8 mouse cellular contexts compared by ENCODE assay signal in genomic region chr3:108174672-108175531, GRCm38 (mm10). TPM values are rescaled to one million over a fixed set of nuclear protein-coding genes. Genes with fewer than 3 reads are reported as not detected.
DNase-seq lines count a peak whose midpoint lies in the region; TF ChIP-seq lines count a peak whose summit lies in the region.

No protein-coding gene starts in this region.

- peak; percentile 93 for DNase-seq in heart, adult 11 months
- DNase-seq in heart, postnatal 25 days (ENCODE audit: low spot score), result no peak
- DNase-seq in cerebellum, adult 9-11 months, result peak; percentile 67
- peak; percentile 66 for DNase-seq in gastrocnemius, postnatal 14 days
- peak; percentile 60 for DNase-seq in kidney, adult 2 months
- DNase-seq in limb, embryonic 10.5 days (ENCODE audit: low spot score), result no peak
- peak; percentile 68 for DNase-seq in right cerebral cortex, postnatal 4 days
- DNase-seq in urinary bladder, postnatal 25 days (ENCODE audit: low spot score), result no peak

- no peak overlapping the region for H3K27ac ChIP-seq in kidney, adult 2 months (ENCODE audit: insufficient read depth, low read depth, low read length)
- H3K27ac ChIP-seq in limb, embryonic 10.5 days, result peak overlapping the region; percentile 81

- H3K4me3 ChIP-seq in kidney, adult 2 months (ENCODE audit: insufficient read depth, low read depth, low read length), result no peak overlapping the region
- H3K4me3 ChIP-seq in limb, embryonic 10.5 days, result peak overlapping the region; percentile 8; the same call in 1 of the 2 replicates

- intact Hi-C loops in heart, postnatal 25 days (cut with DNase I), result no loop called here
- intact Hi-C loops in gastrocnemius, postnatal 14 days (cut with DNase I; ENCODE audit: low total_unique reads), result no loop called here

- 30% methylated on average over 14 of the region's 14 CpGs for WGBS in kidney, adult 2 months
- 33% methylated on average over 14 of the region's 14 CpGs for WGBS in limb, embryonic 10.5 days

- no peaks in the 10 kb centered on the region for H3K4me1 ChIP-seq in kidney, adult 2 months (ENCODE audit: control insufficient read depth, insufficient read depth, low read length)
- H3K4me1 ChIP-seq in limb, embryonic 10.5 days, result peaks cover 20% of the 10 kb centered on the region

- H3K36me3 ChIP-seq in kidney, adult 2 months (ENCODE audit: control insufficient read depth, insufficient read depth, low read length), result no peaks in the 10 kb centered on the region
- H3K36me3 ChIP-seq in limb, embryonic 10.5 days, result no peaks in the 10 kb centered on the region

- no peak for TF ChIP-seq CTCF in kidney, adult 2 months (conservative IDR thresholded peaks at IDR 0.05; ENCODE audit: insufficient read depth, insufficient read length, low read depth, low read length)

- TF ChIP-seq POLR2A in kidney, adult 2 months (IDR thresholded peaks at IDR 0.05; ENCODE audit: low read depth, low read length), result no peak

- no peaks in the 10 kb centered on the region for H3K27me3 ChIP-seq in kidney, adult 2 months (replicated peaks; ENCODE audit: control insufficient read depth, insufficient read depth, low read length)
- no peaks in the 10 kb centered on the region for H3K27me3 ChIP-seq in limb, embryonic 10.5 days (ENCODE audit: low read depth, poor library complexity, severe bottlenecking)

- H3K9me3 ChIP-seq in limb, embryonic 10.5 days (replicated peaks), result no peaks in the 10 kb centered on the region

RNA-seq across cellular contexts. Expression of gene Amigo1, which starts 11.2 kb away (rescaled TPM):
- 10 to 100 TPM; 12.2 to 12.5 TPM for total RNA-seq in heart, postnatal 25 days (2021)
- total RNA-seq in gastrocnemius, postnatal 14 days (2021), result 10 to 100 TPM; 23.9 to 31.1 TPM
- 18.4 and 25.7 TPM in 2 replicates for polyA plus RNA-seq in kidney, adult 2 months (2012; rRNA removed)
- 2.6 and 3.0 TPM in 2 replicates for polyA plus RNA-seq in limb, embryonic 10.5 days (2016; fragmentation: Nextera tagmentation; extraction: Ambion mirVana)

RNA-seq across cellular contexts. Expression of gene Gpr61, which starts 20.2 kb away (rescaled TPM):
- total RNA-seq in heart, postnatal 25 days (2021), result not detected
- under 1 TPM in 1 of 2 experiments, not detected in 1; 0.18 TPM for total RNA-seq in gastrocnemius, postnatal 14 days (2021)
- not detected in 2 replicates for polyA plus RNA-seq in kidney, adult 2 months (2012; rRNA removed)
- 0.08 TPM in 1 of 2 replicates, not detected in the other for polyA plus RNA-seq in limb, embryonic 10.5 days (2016; fragmentation: Nextera tagmentation; extraction: Ambion mirVana)

RNA-seq across cellular contexts. Expression of gene Cyb561d1, which starts 26.1 kb away (rescaled TPM):
- total RNA-seq in heart, postnatal 25 days (2021), result 1 to 10 TPM; 4.9 to 5.1 TPM
- total RNA-seq in gastrocnemius, postnatal 14 days (2021), result 1 to 10 TPM; 2.3 to 2.9 TPM
- polyA plus RNA-seq in kidney, adult 2 months (2012; rRNA removed), result 7.0 and 7.1 TPM in 2 replicates
- 1.6 and 2.1 TPM in 2 replicates for polyA plus RNA-seq in limb, embryonic 10.5 days (2016; fragmentation: Nextera tagmentation; extraction: Ambion mirVana)

RNA-seq across cellular contexts. Expression of gene Gnai3, which starts 29.0 kb away (rescaled TPM):
- 10 to 100 TPM; 18.5 to 21.3 TPM for total RNA-seq in heart, postnatal 25 days (2021)
- 10 to 100 TPM; 17.7 to 22.6 TPM for total RNA-seq in gastrocnemius, postnatal 14 days (2021)
- polyA plus RNA-seq in kidney, adult 2 months (2012; rRNA removed), result 21.3 and 31.0 TPM in 2 replicates
- 178 and 197 TPM in 2 replicates for polyA plus RNA-seq in limb, embryonic 10.5 days (2016; fragmentation: Nextera tagmentation; extraction: Ambion mirVana)

RNA-seq across cellular contexts. Expression of gene Atxn7l2, which starts 35.8 kb away (rescaled TPM):
- 1 to 10 TPM; 2.4 to 3.3 TPM for total RNA-seq in heart, postnatal 25 days (2021)
- total RNA-seq in gastrocnemius, postnatal 14 days (2021), result 1 to 10 TPM; 7.3 to 7.6 TPM
- 23.1 and 29.3 TPM in 2 replicates for polyA plus RNA-seq in kidney, adult 2 months (2012; rRNA removed)
- 23.3 and 25.7 TPM in 2 replicates for polyA plus RNA-seq in limb, embryonic 10.5 days (2016; fragmentation: Nextera tagmentation; extraction: Ambion mirVana)

Comparison
In these comparisons a context has a peak if more than half of its experiments do, and no peak if none do; other contexts are left out.
1. DNase-seq: peak in heart, adult 11 months (single experiment), cerebellum, adult 9-11 months (single experiment), gastrocnemius, postnatal 14 days (single experiment), kidney, adult 2 months (single experiment) and right cerebral cortex, postnatal 4 days (single experiment); none in heart, postnatal 25 days (single experiment), limb, embryonic 10.5 days (single experiment) and urinary bladder, postnatal 25 days (single experiment).